Mouse (Mus musculus) forebrain, embryonic 11.5 days (tissue): ENCODE results near the gene Sin3a. TPM values are rescaled to one million over a fixed set of nuclear protein-coding genes. Genes with fewer than 3 reads are reported as not detected.

Experiments used
- ATAC-seq: fragments of 200-750 bp; cut with Nextera tagmentation; replicated peaks from 2 replicates; pipeline ENCODE4 v1.8.0; 2017; ENCODE audit warnings: moderate TSS enrichment; ENCODE audit not compliant: low FRiP score
- DNase-seq: peaks from one replicate; pipeline ENCODE4 v3.0.0-alpha.2; 2017; ENCODE audit warnings: low spot score
- H3K27ac ChIP-seq: fragments of 300-500 bp; sonication (generic); 2 replicates; pipeline ENCODE4 v1.5.1; 2014; ENCODE audit warnings: low read depth, low read length
- H3K27me3 ChIP-seq: fragments of 300-500 bp; sonication (generic); 2 replicates; pipeline ENCODE4 v1.6.1; 2014; ENCODE audit warnings: mild to moderate bottlenecking, low read length, mixed read lengths; ENCODE audit not compliant: control insufficient read depth, insufficient read depth
- H3K36me3 ChIP-seq: fragments of 300-500 bp; sonication (generic); 2 replicates; pipeline ENCODE4 v1.6.1; 2014; ENCODE audit warnings: mild to moderate bottlenecking, low read length, moderate library complexity, mixed read lengths; ENCODE audit not compliant: control insufficient read depth, insufficient read depth
- H3K4me1 ChIP-seq: fragments of 300-500 bp; sonication (generic); replicated peaks from 2 replicates; pipeline ENCODE4 v1.6.1; 2014; ENCODE audit warnings: low read length, mixed read lengths; ENCODE audit not compliant: control insufficient read depth, insufficient read depth
- H3K4me2 ChIP-seq: fragments of 300-500 bp; sonication (generic); 2 replicates; pipeline ENCODE4 v1.6.1; 2014; ENCODE audit warnings: low read depth, mild to moderate bottlenecking, low read length, moderate library complexity, mixed read lengths; ENCODE audit not compliant: severe bottlenecking
- H3K4me3 ChIP-seq: fragments of 300-500 bp; sonication (generic); 2 replicates; pipeline ENCODE4 v1.5.1; 2014; ENCODE audit warnings: low read depth, low read length
- H3K9ac ChIP-seq: fragments of 300-500 bp; sonication (generic); 2 replicates; pipeline ENCODE4 v1.6.1; 2014; ENCODE audit warnings: low read length
- H3K9me3 ChIP-seq: fragments of 300-500 bp; sonication (generic); 2 replicates; pipeline ENCODE4 v1.6.1; 2016; ENCODE audit warnings: low read length, mixed read lengths; ENCODE audit not compliant: control insufficient read depth
- WGBS: fragments of 180-500 bp; shearing (Covaris S2); extraction: QIAGEN DNeasy Blood & Tissue Kit; methylation state at CpG from one replicate; pipeline ENCODE4 v1.1.7; 2014; 5-methylcytosine and 5-hydroxymethylcytosine counted together
- polyA plus RNA-seq: library from polyadenylated mRNA; unstranded; fragments of >200 nt; fragmentation: Nextera tagmentation; extraction: Ambion mirVana; gene quantifications from 2 replicates; pipeline ENCODE4 v1.2.1, GENCODE M21; 2014

Gene Sin3a
- polyA plus RNA-seq, 1 experiment from 2014 or later: 71.4 TPM

DNA sequence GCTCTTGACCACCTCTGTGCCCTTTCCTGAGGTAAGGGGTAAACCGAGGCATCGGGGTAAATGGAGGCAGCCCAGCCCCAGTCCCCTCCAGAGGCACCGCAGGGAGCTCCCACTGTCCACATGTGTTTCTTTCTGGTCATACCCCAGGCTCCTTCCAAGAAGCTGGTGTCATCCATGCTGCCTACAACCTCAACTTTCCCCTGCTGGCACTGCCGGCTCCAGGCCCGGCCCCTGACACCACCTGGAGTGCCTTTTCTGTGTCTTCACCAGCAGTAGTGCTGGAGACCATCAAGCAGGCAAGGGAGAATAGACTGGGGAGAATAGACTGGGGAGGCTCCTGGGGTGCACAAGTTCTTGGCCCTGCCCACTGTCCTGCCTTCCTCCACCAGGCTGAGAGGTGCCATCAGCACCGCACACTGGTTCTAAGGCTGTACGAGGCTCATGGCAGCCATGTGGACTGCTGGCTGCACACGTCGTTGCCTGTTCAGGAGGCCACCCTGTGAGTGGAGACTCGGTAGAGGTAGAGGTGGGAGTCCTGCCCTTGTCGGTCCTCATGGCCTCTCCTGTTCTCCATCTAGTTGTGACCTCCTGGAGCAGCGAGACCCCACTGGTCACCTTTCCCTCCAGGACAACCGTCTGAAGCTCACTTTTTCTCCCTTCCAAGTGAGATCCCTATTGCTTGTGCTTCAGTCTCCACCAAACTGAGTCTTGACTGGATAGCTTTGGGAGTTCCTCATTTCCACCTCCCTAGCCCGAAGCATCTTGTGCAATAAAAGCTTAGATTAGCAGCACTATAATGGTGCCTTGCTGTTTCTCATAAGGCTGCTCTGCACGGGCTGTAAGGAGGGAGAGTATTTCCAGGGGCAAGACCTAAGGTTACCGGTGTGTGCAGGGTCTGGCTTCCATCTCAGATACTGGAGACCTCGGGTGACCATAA, 69.8 kb downstream of the Sin3a start:
- Histone ChIP-seq H3K4me1 (no peaks in the 10 kb centered on the region), H3K27ac (no peak overlapping the region), H3K27me3 (no peaks in the 10 kb centered on the region), H3K4me3 (no peak overlapping the region), H3K9me3 (no peaks in the 10 kb centered on the region), H3K9ac (no peak overlapping the region), H3K36me3 (no peaks in the 10 kb centered on the region; the same call in 1 of the 2 replicates), H3K4me2 (no peak overlapping the region)
- DNase-seq (no peak), ATAC-seq (no peak)
- WGBS: 93% methylated on average over 17 of the region's 17 CpGs

DNA sequence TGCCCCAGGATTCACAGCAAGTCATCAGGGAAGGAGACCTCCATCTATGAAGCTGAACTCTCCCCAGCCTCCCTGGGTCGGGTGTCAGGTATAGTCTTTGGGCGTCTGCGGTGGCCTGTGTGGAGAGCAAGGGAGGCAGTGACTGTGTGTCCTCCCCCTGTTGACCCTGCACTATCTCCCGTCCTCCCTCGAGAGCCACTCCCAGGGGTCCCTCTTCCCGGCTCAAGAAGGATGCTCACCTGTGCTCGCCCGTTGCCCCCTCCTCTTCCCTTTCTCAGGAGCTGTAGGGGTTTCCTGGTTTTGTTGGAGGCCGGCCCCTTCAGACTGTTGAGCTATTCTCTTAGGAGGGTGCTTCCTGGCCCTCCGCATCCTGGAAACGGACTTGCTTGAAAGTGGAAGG, 71.4 kb downstream of the Sin3a start:
- H3K4me1 ChIP-seq: 0 out of 2 replicates have a peak, but pooled peaks cover 2% of the 10 kb centered on the region
- no peaks in the 10 kb centered on the region for H3K9me3 ChIP-seq
- H3K4me3 ChIP-seq: no peak overlapping the region
- no peak overlapping the region for H3K27ac ChIP-seq
- DNase-seq (no peak), ATAC-seq (no peak)
- H3K36me3 ChIP-seq: no peaks in the 10 kb centered on the region; the same call in 1 of the 2 replicates
- H3K9ac ChIP-seq: no peak overlapping the region
- no peaks in the 10 kb centered on the region for H3K27me3 ChIP-seq
- no peak overlapping the region for H3K4me2 ChIP-seq
- WGBS: 87% methylated on average over 11 of the region's 11 CpGs

DNA sequence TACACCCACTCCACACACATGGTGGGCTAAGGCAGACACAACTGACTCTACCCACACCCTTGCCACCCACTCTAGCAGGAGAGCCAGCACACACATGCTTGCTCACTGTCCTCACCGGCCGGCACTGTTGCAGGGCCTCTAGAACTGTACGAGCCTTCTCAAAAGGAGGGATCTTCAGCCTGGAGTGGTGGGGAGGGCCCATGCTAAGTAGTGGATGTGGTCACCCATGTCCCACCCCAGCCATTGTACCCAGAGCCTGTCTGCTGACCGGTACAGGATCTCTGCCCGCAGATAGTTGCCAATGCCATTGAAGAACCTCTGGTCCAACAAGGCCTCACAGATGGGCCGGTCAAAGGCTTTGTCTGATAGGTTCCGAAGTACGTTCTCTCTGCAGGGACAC, 73.0 kb downstream of the Sin3a start:
- ATAC-seq: no peak

DNA sequence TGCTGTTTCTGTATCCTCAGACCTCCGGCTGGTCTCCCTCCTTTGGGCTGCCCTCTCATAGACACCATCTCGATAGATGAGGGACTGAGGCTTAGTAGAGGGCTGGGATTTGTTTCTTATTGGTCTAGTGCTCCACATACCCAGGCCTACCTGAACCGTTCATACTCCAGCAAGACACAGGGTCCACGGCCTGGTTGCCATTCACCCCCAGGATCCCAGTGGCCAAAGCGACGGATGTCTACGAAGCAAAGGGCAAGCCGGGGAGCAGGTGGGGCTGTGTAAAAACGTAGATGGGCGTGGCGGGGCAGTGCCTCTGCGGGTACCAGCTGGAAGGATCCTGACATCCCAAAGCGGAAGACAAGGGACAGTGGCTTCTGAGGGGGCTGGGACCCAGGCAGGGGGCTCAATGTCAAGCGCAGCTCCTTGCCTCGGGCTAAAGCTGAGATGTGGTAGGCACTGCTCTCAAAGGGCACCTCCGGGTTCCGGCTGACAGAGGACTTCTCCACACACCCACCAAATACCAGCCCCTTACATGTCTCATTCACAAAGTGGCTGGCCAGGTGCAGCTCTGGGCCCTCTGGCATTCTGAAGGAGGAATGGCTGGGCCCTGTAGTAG, 74.7 kb downstream of the Sin3a start:
- 83% methylated on average over 17 of the region's 17 CpGs for WGBS
- Histone ChIP-seq H3K27me3 (no peaks in the 10 kb centered on the region), H3K9ac (no peak overlapping the region), H3K27ac (no peak overlapping the region), H3K36me3 (no peaks in the 10 kb centered on the region), H3K4me1 (0 out of 2 replicates have a peak, but pooled peaks cover 2% of the 10 kb centered on the region), H3K4me2 (no peak overlapping the region), H3K9me3 (no peaks in the 10 kb centered on the region), H3K4me3 (no peak overlapping the region)
- ATAC-seq (no peak), DNase-seq (no peak)

More for the DNA sequence above, 73.0 kb downstream of the Sin3a start:
- no peaks in the 10 kb centered on the region for H3K27me3 ChIP-seq
- no peak overlapping the region for H3K4me3 ChIP-seq
- H3K4me1 ChIP-seq: 0 out of 2 replicates have a peak, but pooled peaks cover 2% of the 10 kb centered on the region
- DNase-seq: no peak
- H3K4me2 ChIP-seq: no peak overlapping the region
- H3K9ac ChIP-seq: no peak overlapping the region
- 91% methylated on average over 8 of the region's 8 CpGs for WGBS
- no peak overlapping the region for H3K27ac ChIP-seq
- no peaks in the 10 kb centered on the region for H3K9me3 ChIP-seq
- H3K36me3 ChIP-seq: no peaks in the 10 kb centered on the region

DNA sequence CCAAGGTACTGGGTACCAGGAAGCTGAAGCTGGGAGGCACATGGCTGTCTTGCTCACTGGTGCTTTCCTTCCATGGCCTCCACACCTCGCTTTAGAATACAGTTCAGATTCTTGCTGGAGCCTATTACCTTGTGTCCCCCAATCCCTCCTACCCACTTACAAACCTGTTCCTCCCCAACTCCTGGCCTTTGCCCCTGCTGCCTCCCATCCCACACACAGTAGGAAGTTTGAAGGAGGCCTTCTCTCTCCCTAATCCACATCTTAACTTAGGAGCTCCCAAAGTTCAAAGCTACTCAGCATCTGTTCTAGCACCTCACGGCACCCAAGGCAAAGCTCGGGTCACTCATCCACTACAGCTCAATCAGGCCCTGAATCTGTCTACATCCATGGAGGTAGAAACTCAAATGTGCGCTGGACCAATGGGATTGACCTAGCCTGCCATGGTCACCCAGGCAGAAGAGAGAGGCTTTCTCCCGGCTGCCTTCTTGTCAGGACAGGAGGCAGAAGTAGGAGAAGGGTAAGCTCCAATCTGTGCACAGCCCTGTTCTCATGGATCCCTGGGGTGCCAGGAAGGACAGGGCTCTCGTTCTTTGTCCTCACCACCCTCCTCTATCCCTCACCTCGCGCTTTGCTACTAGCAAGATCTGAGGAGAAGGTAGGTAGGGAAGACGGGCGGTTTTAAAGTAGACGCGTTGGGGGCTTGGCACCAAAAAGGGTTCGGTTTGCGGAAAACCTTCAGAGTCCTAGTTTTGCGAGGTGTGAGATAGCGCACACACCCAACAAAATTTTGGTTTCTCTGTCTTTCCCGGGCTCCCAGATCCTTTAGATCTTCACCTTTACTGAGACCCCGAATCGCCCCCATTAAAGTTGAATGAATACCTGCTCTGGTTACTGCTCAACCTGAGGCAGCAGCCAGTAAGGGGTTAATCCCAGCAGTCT, 75.6 kb downstream of the Sin3a start:
- H3K4me3 ChIP-seq: peak overlapping the region; percentile 46
- peak overlapping the region; percentile 81 for H3K4me2 ChIP-seq
- no peaks in the 10 kb centered on the region for H3K27me3 ChIP-seq
- peak; percentile 47 for ATAC-seq
- no peaks in the 10 kb centered on the region for H3K36me3 ChIP-seq
- 9% methylated on average over 19 of the region's 19 CpGs for WGBS
- no peaks in the 10 kb centered on the region for H3K9me3 ChIP-seq
- peak overlapping the region; percentile 73; the same call in 1 of the 2 replicates for H3K27ac ChIP-seq
- 0 out of 2 replicates have a peak, but pooled peaks cover 2% of the 10 kb centered on the region for H3K4me1 ChIP-seq
- peak overlapping the region; percentile 74 for H3K9ac ChIP-seq
- no peak for DNase-seq

DNA sequence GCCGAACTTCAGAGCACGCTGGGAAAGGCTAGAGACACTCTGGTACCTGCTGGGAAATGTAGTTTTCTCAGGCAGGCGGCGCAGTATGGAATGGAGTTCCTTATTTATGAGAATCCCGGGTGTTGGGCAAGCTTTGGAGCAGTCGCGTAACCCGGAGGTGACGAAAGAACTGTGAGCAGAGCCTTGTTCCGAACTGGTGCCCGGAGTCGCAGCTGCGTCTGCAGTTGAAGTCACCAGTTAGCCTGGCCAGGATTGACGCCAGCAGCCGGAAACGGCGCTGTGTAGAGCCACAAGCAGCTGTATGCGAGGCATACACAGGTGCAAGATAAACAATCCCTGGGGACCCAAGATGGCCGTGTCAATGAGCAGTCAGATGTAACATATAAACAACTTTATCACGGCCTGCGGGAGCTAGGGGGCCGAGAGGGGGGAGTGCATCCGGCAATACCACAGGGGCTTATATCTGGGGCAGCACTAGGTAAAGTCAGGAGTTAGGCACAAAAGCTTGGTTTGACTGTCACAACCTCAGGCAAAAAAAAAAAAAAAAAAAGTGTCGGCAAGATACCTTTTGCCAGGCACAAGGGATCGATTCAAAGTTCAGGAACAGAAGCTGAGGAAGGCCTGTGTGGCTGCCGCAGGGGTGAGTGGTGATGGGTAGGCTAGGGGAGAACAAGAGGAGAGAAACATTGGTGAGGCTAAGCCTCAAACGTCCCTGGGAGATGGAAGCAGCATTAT, 76.5 kb downstream of the Sin3a start, which contains the start of gene Neil1:
Gene Neil1, minus strand, starts transcription at position 162 of the 735 bp plus-strand sequence.
- ATAC-seq: peak; percentile 82
- 3% methylated on average over 27 of the region's 27 CpGs for WGBS
- peak; percentile 85 for DNase-seq
- H3K4me1 ChIP-seq: 0 out of 2 replicates have a peak, but pooled peaks cover 2% of the 10 kb centered on the region
- H3K9me3 ChIP-seq: no peaks in the 10 kb centered on the region
- H3K9ac ChIP-seq: peak within 1 kb of the TSS; percentile 74
- peak within 1 kb of the TSS; percentile 73 for H3K27ac ChIP-seq
- peak within 1 kb of the TSS; percentile 46 for H3K4me3 ChIP-seq
- no peaks in the 10 kb centered on the region for H3K27me3 ChIP-seq
- H3K4me2 ChIP-seq: peak within 1 kb of the TSS; percentile 81
- H3K36me3 ChIP-seq: no peaks in the 10 kb centered on the region

DNA sequence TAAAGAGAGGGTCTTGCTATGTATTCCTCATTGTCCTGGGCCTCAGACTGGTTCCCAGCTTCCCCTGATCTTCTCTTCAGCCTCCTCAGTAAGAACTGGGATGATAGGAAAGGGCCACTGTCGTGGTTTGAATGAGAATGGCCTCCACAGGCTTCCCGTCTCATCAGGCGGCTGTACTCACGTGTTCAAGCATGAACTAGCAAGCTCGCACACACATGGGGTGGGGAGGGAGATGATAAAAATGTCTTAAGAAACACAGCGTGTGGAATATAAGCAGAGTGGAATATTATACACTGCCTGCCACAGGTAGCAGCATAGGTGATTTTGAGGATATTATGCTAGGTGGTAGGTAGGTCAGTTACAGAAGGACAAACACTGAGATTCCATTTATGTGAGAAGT, 77.2 kb downstream of the Sin3a start:
- Histone ChIP-seq H3K4me2 (peak overlapping the region; percentile 81; the same call in 1 of the 2 replicates), H3K36me3 (no peaks in the 10 kb centered on the region), H3K9ac (peak overlapping the region; percentile 74; the same call in 1 of the 2 replicates), H3K4me1 (0 out of 2 replicates have a peak, but pooled peaks cover 2% of the 10 kb centered on the region), H3K4me3 (no peak overlapping the region), H3K27ac (no peak overlapping the region), H3K27me3 (no peaks in the 10 kb centered on the region), H3K9me3 (no peaks in the 10 kb centered on the region)
- ATAC-seq (no peak), DNase-seq (no peak)
- 74% methylated on average over 6 of the region's 6 CpGs for WGBS
